Mouse (Mus musculus): ENCODE measurements at regions not wholly inside any gene's neighbourhood (a gene's known extent, or its start where the extent isn't known, plus 50 kb on each side); places are given as distances from the start of the nearest gene placed in this dataset.
"Not testable (repeated sequence)": the region's sequence is repeated elsewhere in the genome, so short reads cannot be mapped to it uniquely, and the experiment has no call there.

GRCm38 (mm10) chr8:40080976-40081375 lies 593.9 kb upstream of the Adam24 start:
- TF ChIP-seq CTCF (IDR thresholded peaks at IDR 0.05; ENCODE audit: control insufficient read depth, insufficient read depth, insufficient read length); MAX (IDR thresholded peaks at IDR 0.05); MYOD1 (IDR thresholded peaks at IDR 0.05; ENCODE audit: control insufficient read depth, insufficient read length, low read depth): not testable (repeated sequence)

All from C2C12 (cell line).